Mouse (Mus musculus) CD8-positive naive resting alpha-beta T cell, adult 2 months (primary cell): ENCODE data around the gene Thap7.
A peak's percentile ranks its signal among the peaks of the same experiment; 100 is the strongest.
"Not testable (repeated sequence)": the region's sequence is repeated elsewhere in the genome, so short reads cannot be mapped to it uniquely, and the experiment has no call there.

ENCODE experiments used
- DNase-seq, 2 experiments: peaks; one replicate each; pipeline ENCODE4 v3.0.0; 2022; ENCODE audit warnings: low read depth in 2 of 2, low spot score in 2 of 2

Gene Thap7

GRCm38 (mm10) chr16:17530640-17531288 is at the start of gene Thap7:
TSS of gene Thap7 (minus strand) at chr16:17531136.
- DNase-seq: peak; percentile 93 to 97

- no peak for DNase-seq
Observed at GRCm38 (mm10) chr16:17576825-17577215, 45.9 kb upstream of the Thap7 start.

- DNase-seq: no peak
Observed at GRCm38 (mm10) chr16:17575870-17576824, 45.2 kb upstream of the Thap7 start.

GRCm38 (mm10) chr16:17566186-17566585 is 35.2 kb upstream of the Thap7 start:
- no peak for DNase-seq

- no peak for DNase-seq
Observed at GRCm38 (mm10) chr16:17564771-17565170, 33.8 kb upstream of the Thap7 start.

- DNase-seq: no peak
Observed at GRCm38 (mm10) chr16:17564221-17564620, 33.3 kb upstream of the Thap7 start.

- no peak for DNase-seq
Observed at GRCm38 (mm10) chr16:17563580-17563979, 32.6 kb upstream of the Thap7 start.

- DNase-seq: no peak
Observed at GRCm38 (mm10) chr16:17561751-17562208, 30.8 kb upstream of the Thap7 start, which contains the start of gene P2rx6. TSS of gene P2rx6 (plus strand) at chr16:17561885.

GRCm38 (mm10) chr16:17561128-17561750 is 30.3 kb upstream of the Thap7 start, which contains the start of gene Lrrc74b:
TSS of gene Lrrc74b (minus strand) at chr16:17561247.
- DNase-seq: no peak

- DNase-seq: no peak
Observed at GRCm38 (mm10) chr16:17559396-17560027, 28.6 kb upstream of the Thap7 start.

- no peak for DNase-seq
Observed at GRCm38 (mm10) chr16:17558811-17559210, 27.9 kb upstream of the Thap7 start.

GRCm38 (mm10) chr16:17557947-17558480 is 27.1 kb upstream of the Thap7 start:
- DNase-seq: peak; percentile 44 to 60

GRCm38 (mm10) chr16:17556907-17557306 is 26.0 kb upstream of the Thap7 start:
- no peak for DNase-seq

- DNase-seq: no peak
Observed at GRCm38 (mm10) chr16:17556180-17556579, 25.2 kb upstream of the Thap7 start.

- not testable (repeated sequence) for DNase-seq
Observed at GRCm38 (mm10) chr16:17554702-17555101, 23.8 kb upstream of the Thap7 start.

- peak; percentile 48 to 51 for DNase-seq
Observed at GRCm38 (mm10) chr16:17553910-17554685, 23.2 kb upstream of the Thap7 start.

- no peak for DNase-seq
Observed at GRCm38 (mm10) chr16:17552837-17553236, 21.9 kb upstream of the Thap7 start.

- no peak for DNase-seq
Observed at GRCm38 (mm10) chr16:17542632-17543031, 11.7 kb upstream of the Thap7 start.

GRCm38 (mm10) chr16:17536584-17536983 is 5.6 kb upstream of the Thap7 start:
- DNase-seq: peak; percentile 11 to 38
